Mouse (Mus musculus) kidney, adult 2 months (tissue): ENCODE measurements around the gene Ptprm. TPM values are rescaled to one million over a fixed set of nuclear protein-coding genes. Genes with fewer than 3 reads are reported as not detected.

Experiments used
- DNase-seq: peaks from one replicate; pipeline ENCODE4 v3.0.0; 2021
- H3K27ac ChIP-seq: fragments of 200-500 bp; 2 replicates; pipeline ENCODE4 v1.5.1; 2012; ENCODE audit warnings: low read depth, low read length, control low read depth, inconsistent platforms; ENCODE audit not compliant: insufficient read depth
- H3K27me3 ChIP-seq: fragments of 200-500 bp; replicated peaks from 2 replicates; pipeline ENCODE4 v1.6.1; 2012; ENCODE audit warnings: mild to moderate bottlenecking, moderate library complexity, low read length, inconsistent platforms; ENCODE audit not compliant: control insufficient read depth, insufficient read depth
- H3K36me3 ChIP-seq: fragments of 200-500 bp; 2 replicates; pipeline ENCODE4 v1.6.1; 2012; ENCODE audit warnings: mild to moderate bottlenecking, moderate library complexity, low read length, inconsistent platforms; ENCODE audit not compliant: control insufficient read depth, insufficient read depth
- H3K4me1 ChIP-seq: fragments of 200-500 bp; 2 replicates; pipeline ENCODE4 v1.6.1; 2011; ENCODE audit warnings: low read length; ENCODE audit not compliant: control insufficient read depth, insufficient read depth
- H3K4me3 ChIP-seq: fragments of 200-500 bp; 2 replicates; pipeline ENCODE4 v1.5.1; 2011; ENCODE audit warnings: mild to moderate bottlenecking, low read depth, low read length, control low read depth; ENCODE audit not compliant: insufficient read depth
- CTCF ChIP-seq: fragments of 200-500 bp; conservative IDR thresholded peaks from 2 replicates; pipeline ENCODE4 v1.5.1; 2011; ENCODE audit warnings: low read depth, mild to moderate bottlenecking, control low read depth, low read length, moderate library complexity, mixed read lengths; ENCODE audit not compliant: insufficient read depth, insufficient read length
- POLR2A ChIP-seq: fragments of 200-500 bp; IDR thresholded peaks from one replicate; pipeline ENCODE4 v1.6.1; 2011; ENCODE audit warnings: low read depth, low read length, control low read depth
- WGBS: fragments of 180-500 bp; shearing (Covaris S2); methylation state at CpG from one replicate; pipeline ENCODE4 v1.1.7; 2018; 5-methylcytosine and 5-hydroxymethylcytosine counted together
- polyA plus RNA-seq: library from polyadenylated mRNA; depleted of rRNA; stranded (reverse); fragments of >200 nt; gene quantifications from 2 replicates; pipeline ENCODE4 v1.2.3, GENCODE M21; 2012

Gene Ptprm
- polyA plus RNA-seq, 1 experiment = 9.6 TPM

DNA sequence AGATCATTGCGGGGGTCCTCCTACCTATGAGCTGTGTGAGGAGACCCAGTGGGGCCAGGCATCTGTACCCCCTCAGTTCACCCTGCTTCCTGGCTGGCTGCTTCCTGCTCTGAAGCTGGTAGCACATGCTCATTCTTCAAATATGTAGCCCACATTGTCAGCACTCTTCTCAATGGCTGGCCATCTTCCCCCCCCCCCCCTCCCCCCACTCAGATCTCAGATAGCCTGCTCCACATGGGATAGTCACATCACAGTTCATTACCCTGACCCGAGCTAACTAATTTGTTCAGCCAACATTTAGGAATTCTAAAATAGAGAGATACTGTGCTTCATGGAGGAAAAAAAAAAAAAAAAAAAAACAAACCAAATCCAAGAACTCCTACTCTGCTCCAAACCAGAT lies 679.6 kb downstream of the Ptprm start:
- H3K4me3 ChIP-seq = no peak overlapping the region
- 75% methylated on average over 2 of the region's 2 CpGs for WGBS

DNA sequence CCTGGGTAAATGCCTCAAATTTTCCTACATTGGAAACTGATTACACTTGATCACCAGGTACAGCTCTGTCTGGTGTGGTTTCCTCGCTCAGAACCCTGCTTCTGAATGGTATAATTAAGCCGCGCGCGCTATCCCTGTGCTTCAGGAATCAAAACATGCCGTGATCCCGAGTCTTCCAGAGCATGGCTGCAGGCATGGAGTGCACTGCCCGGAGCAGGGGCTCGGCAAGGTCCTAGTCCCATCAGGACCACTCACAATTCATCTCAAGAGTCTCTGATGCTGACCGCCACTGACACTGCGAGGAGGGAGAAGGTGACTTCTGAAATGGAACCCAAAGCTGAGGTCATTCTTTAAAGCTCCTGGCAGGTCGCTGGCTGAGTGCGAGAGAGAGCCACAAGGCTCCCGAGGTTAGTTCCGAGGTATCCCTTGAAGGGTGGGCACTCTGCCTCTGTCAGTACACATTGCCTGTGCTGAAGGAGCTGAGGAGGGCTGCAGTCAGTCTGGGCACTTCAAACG lies 682.5 kb downstream of the Ptprm start:
- WGBS = 87% methylated on average over 16 of the region's 16 CpGs

More for the DNA sequence above, 679.6 kb downstream of the Ptprm start:
- H3K27me3 ChIP-seq = no peaks in the 10 kb centered on the region
- no peak for DNase-seq
- no peaks in the 10 kb centered on the region for H3K36me3 ChIP-seq
- no peaks in the 10 kb centered on the region for H3K4me1 ChIP-seq
- no peak overlapping the region for H3K27ac ChIP-seq
- no peak for TF ChIP-seq POLR2A
- TF ChIP-seq CTCF = no peak

GRCm38 (mm10) chr17:66671287-66671686 lies 683.0 kb downstream of the Ptprm start:
- WGBS = 73% methylated on average over 8 of the region's 8 CpGs
- no peaks in the 10 kb centered on the region for H3K4me1 ChIP-seq
- TF ChIP-seq POLR2A = no peak
- TF ChIP-seq CTCF = no peak

More for the DNA sequence above, 682.5 kb downstream of the Ptprm start:
- TF ChIP-seq CTCF (no peak), POLR2A (no peak)
- H3K27me3 ChIP-seq = no peaks in the 10 kb centered on the region
- H3K4me1 ChIP-seq = no peaks in the 10 kb centered on the region
- no peaks in the 10 kb centered on the region for H3K36me3 ChIP-seq
- H3K4me3 ChIP-seq = no peak overlapping the region
- no peak for DNase-seq
- H3K27ac ChIP-seq = no peak overlapping the region

DNA sequence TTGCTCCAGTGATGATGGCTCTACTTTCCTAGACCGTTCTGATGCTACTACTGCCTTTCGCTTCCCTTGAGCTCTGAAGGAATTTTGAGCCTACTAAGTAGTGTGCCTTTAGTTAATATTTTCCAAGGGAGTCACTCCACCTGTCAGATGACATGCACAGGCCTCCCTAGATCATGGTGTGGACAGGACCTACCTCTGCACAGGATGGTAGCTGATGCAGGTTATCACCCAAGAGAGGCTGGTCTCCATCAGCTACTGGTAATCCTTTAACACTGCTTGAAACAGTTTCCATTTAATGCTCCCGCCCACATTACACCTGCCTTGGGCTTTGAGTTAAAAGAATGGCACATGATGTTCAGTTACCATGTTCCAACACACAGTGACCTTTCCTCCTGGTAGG lies 688.5 kb downstream of the Ptprm start:
- TF ChIP-seq POLR2A (no peak), CTCF (no peak)
- 80% methylated on average over 3 of the region's 3 CpGs for WGBS

More at GRCm38 (mm10) chr17:66671287-66671686, 683.0 kb downstream of the Ptprm start:
- Histone ChIP-seq H3K27me3 (no peaks in the 10 kb centered on the region), H3K27ac (no peak overlapping the region), H3K4me3 (no peak overlapping the region), H3K36me3 (no peaks in the 10 kb centered on the region)
- no peak for DNase-seq

DNA sequence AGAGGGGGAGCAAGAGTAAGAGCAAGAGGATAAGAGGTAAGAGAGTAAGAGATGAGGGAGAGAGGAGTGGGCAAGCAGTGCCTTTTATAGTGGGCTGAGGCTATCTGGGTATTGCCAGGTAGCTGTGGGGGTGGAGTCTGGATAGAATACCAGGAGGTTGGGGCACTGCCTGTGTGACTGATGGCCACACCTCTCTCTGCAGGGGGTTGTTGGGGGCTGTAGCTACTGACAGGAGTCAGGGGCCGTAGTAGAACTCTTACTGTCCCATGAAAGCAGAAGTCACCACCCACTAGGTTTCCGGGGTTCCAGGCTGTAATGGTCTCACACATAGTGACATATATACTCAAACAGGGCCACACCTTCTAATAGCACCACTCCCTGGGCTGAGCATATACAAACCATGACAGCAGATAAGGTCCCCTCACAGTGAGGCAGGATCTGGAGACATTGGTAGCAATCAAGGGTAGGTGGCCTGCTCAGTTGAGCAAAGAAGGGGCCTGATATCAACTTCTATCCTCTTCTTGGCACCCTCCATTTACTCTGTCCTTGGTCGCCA lies 689.0 kb downstream of the Ptprm start:
- no peaks in the 10 kb centered on the region for H3K4me1 ChIP-seq
- H3K36me3 ChIP-seq = no peaks in the 10 kb centered on the region
- no peak overlapping the region for H3K27ac ChIP-seq
- no peaks in the 10 kb centered on the region for H3K27me3 ChIP-seq
- DNase-seq = no peak
- no peak overlapping the region for H3K4me3 ChIP-seq
- TF ChIP-seq POLR2A = no peak
- TF ChIP-seq CTCF = no peak
- WGBS = 92% methylated on average over 3 of the region's 3 CpGs

More for the DNA sequence above, 688.5 kb downstream of the Ptprm start:
- no peaks in the 10 kb centered on the region for H3K27me3 ChIP-seq
- no peak overlapping the region for H3K4me3 ChIP-seq
- H3K36me3 ChIP-seq = no peaks in the 10 kb centered on the region
- no peak for DNase-seq
- H3K4me1 ChIP-seq = no peaks in the 10 kb centered on the region
- H3K27ac ChIP-seq = no peak overlapping the region

- TF ChIP-seq POLR2A (no peak), CTCF (no peak)
- DNase-seq = no peak
- H3K36me3 ChIP-seq = no peaks in the 10 kb centered on the region
- H3K4me3 ChIP-seq = no peak overlapping the region
- H3K27me3 ChIP-seq = no peaks in the 10 kb centered on the region
- 86% methylated on average over 10 of the region's 10 CpGs for WGBS
- no peak overlapping the region for H3K27ac ChIP-seq
- H3K4me1 ChIP-seq = no peaks in the 10 kb centered on the region
Measured at GRCm38 (mm10) chr17:66664796-66665195, 689.5 kb downstream of the Ptprm start.

DNA sequence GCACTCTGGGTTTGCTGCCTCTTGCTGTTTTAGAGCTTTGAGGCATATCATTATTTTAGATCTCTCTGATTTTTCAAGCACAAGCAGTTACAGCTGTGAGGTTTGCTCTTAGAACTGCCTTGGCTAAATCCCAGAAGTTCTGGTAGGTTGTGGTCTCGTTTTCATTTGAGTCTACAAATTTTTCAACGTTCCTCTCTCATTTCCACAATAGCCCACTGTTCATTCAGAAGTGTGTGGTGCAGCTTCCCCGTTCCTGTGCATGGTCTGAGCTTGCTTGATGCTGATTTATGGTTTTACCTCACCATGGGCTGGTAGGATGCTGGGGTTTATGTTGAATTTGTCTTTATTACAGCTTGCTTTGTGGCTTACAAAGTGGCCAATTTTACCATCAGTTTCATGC lies 695.0 kb downstream of the Ptprm start:
- 32% methylated on average over 3 of the region's 3 CpGs for WGBS
- DNase-seq = no peak
- H3K4me3 ChIP-seq = no peak overlapping the region
- H3K4me1 ChIP-seq = no peaks in the 10 kb centered on the region
- no peak overlapping the region for H3K27ac ChIP-seq
- no peaks in the 10 kb centered on the region for H3K27me3 ChIP-seq
- TF ChIP-seq POLR2A (no peak), CTCF (no peak)
- H3K36me3 ChIP-seq = no peaks in the 10 kb centered on the region
